Mouse (Mus musculus): Measurements from ENCODE around the gene Nemp1. TPM values are rescaled to one million over a fixed set of nuclear protein-coding genes. Genes with fewer than 3 reads are reported as not detected.

Gene Nemp1
- polyA plus RNA-seq, 1 experiment from 2014 or later, result 5.6 TPM

- no peak for DNase-seq
- H3K9ac ChIP-seq (replicated peaks), result no peak overlapping the region
- 26% methylated on average over 2 of the region's 2 CpGs for WGBS (ENCODE audit: insufficient replicate concordance)
- H3K4me3 ChIP-seq (ENCODE audit: low read depth, low read length), result no peak overlapping the region
- H3K9me3 ChIP-seq (ENCODE audit: low read length), result no peaks in the 10 kb centered on the region
- peak overlapping the region; percentile 85 for H3K27ac ChIP-seq (ENCODE audit: low read depth)
- no peaks in the 10 kb centered on the region for H3K27me3 ChIP-seq (ENCODE audit: insufficient read depth, low read length)
- H3K4me1 ChIP-seq (ENCODE audit: insufficient read depth), result peaks cover 41% of the 10 kb centered on the region
- ATAC-seq, result no peak
- TF ChIP-seq CTCF (IDR thresholded peaks at IDR 0.05; ENCODE audit: low read depth) (no peak), EP300 (IDR thresholded peaks at IDR 0.05; ENCODE audit: low read depth) (no peak)
- no peak overlapping the region for H3K4me2 ChIP-seq (ENCODE audit: low read depth, low read length)
- no peaks in the 10 kb centered on the region for H3K36me3 ChIP-seq (replicated peaks; ENCODE audit: insufficient read depth, low read length)
Observed at GRCm38 (mm10) chr10:127736266-127736665, 69.6 kb downstream of the Nemp1 start.

DNA sequence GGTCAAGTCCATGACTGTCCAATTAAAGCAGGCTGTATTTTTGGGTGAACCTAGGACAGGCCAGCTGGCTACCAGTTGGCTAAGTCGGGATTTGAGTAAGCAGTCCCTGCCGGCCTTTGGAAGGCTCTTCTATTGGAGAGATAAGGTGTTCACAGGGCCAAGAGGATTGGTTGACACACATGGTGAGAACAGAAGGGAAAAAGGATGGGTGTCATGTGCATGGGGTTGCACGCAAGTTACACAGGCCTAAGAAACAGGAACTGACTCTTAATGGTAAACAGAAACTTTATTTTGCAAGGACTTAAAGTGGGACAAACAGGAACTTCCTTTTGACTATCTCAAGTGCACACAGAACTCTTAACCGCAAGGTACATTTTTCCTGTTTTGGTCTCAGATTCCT is 70.2 kb downstream of the Nemp1 start:
- H3K27ac ChIP-seq (ENCODE audit: low read depth), result peak overlapping the region; percentile 85
- TF ChIP-seq CTCF (IDR thresholded peaks at IDR 0.05; ENCODE audit: low read depth), result no peak
- TF ChIP-seq EP300 (IDR thresholded peaks at IDR 0.05; ENCODE audit: low read depth), result peak; percentile 36
- H3K4me2 ChIP-seq (ENCODE audit: low read depth, low read length), result 0 out of 2 replicates have a peak overlapping the region, but pooled peaks have one; percentile 40

DNA sequence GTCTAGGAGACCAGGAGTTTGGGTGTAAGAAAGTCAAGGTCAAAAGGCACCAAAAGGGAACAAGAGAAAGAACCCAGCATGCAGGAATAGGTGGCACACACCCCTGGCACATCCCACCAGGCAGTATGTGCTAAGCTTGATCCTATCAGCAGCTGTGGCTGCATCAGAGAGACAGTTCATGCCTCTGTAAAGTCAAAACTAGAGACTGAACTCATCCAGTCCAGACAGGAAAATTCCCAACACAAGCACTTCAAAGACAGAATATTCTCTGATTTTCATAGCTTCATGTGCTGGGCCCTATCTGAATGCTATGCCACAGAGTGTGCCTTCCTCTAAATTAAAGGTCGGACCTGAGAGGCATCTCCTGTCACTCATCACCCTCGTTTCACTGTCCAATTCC is 70.9 kb downstream of the Nemp1 start:
- Histone ChIP-seq H3K36me3 (replicated peaks; ENCODE audit: insufficient read depth, low read length) (peaks cover 11% of the 10 kb centered on the region), H3K27me3 (ENCODE audit: insufficient read depth, low read length) (no peaks in the 10 kb centered on the region), H3K27ac (ENCODE audit: low read depth) (peak overlapping the region; percentile 85), H3K9ac (replicated peaks) (0 out of 2 replicates have a peak overlapping the region, but pooled peaks have one; percentile 5), H3K4me1 (ENCODE audit: insufficient read depth) (peaks cover 36% of the 10 kb centered on the region), H3K9me3 (ENCODE audit: low read length) (no peaks in the 10 kb centered on the region), H3K4me3 (ENCODE audit: low read depth, low read length) (no peak overlapping the region), H3K4me2 (ENCODE audit: low read depth, low read length) (peak overlapping the region; percentile 40)
- no peak for ATAC-seq
- no peak for TF ChIP-seq CTCF (IDR thresholded peaks at IDR 0.05; ENCODE audit: low read depth)
- TF ChIP-seq EP300 (IDR thresholded peaks at IDR 0.05; ENCODE audit: low read depth), result no peak
- no peak for DNase-seq
- whole genome bisulfite sequencing (ENCODE audit: insufficient replicate concordance), result 29% methylated on average over 2 of the region's 2 CpGs

More for the DNA sequence above, 70.2 kb downstream of the Nemp1 start:
- Histone ChIP-seq H3K36me3 (replicated peaks; ENCODE audit: insufficient read depth, low read length) (peaks cover 5% of the 10 kb centered on the region), H3K4me1 (ENCODE audit: insufficient read depth) (peaks cover 36% of the 10 kb centered on the region), H3K27me3 (ENCODE audit: insufficient read depth, low read length) (no peaks in the 10 kb centered on the region), H3K4me3 (ENCODE audit: low read depth, low read length) (no peak overlapping the region), H3K9me3 (ENCODE audit: low read length) (no peaks in the 10 kb centered on the region), H3K9ac (replicated peaks) (0 out of 2 replicates have a peak overlapping the region, but pooled peaks have one; percentile 5)
- DNase-seq (no peak), ATAC-seq (no peak)
- whole genome bisulfite sequencing (ENCODE audit: insufficient replicate concordance), result 26% methylated on average over 4 of the region's 4 CpGs

DNA sequence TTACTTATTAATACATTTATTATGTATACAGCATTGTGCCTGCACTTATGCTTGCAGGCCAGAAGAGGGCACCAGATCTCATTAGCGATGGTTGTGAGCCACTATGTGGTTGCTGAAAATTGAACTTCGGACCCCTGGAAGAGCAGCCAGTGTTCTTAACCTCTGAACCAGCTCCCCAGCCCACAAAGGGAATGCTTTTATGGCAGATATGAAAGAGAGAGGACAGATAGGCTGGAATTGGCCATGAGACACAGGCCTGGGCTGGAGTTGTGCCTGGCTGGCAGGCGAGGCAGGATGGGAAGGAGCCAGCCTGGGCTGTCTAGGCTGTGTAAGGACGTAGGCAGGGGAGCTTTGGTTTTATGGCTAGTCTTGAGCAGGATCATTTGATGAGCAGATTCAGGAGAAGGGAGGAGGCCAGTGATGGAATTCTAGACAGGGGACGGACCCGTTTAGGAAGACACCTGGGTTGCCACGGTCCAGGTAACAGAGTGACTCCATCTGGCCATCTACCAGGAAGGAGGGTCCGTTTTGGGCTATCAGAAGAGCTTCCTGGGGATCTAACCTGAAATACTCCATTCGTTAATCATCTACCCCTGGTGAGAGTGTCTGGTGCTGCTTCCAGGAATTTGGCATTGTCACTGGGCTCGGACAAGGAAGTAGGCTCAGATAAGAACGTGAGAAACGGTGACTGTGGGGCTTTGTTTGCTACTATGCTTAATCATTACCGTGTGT is 71.6 kb downstream of the Nemp1 start:
- H3K36me3 ChIP-seq (replicated peaks; ENCODE audit: insufficient read depth, low read length), result peaks cover 19% of the 10 kb centered on the region
- peak overlapping the region; percentile 89 for H3K4me2 ChIP-seq (ENCODE audit: low read depth, low read length)
- DNase-seq, result peak; percentile 70
- no peak overlapping the region; the same call in none of the 2 replicates for H3K9ac ChIP-seq (replicated peaks)
- WGBS (ENCODE audit: insufficient replicate concordance), result 25% methylated on average over 13 of the region's 13 CpGs
- H3K4me1 ChIP-seq (ENCODE audit: insufficient read depth), result peaks cover 36% of the 10 kb centered on the region
- H3K27me3 ChIP-seq (ENCODE audit: insufficient read depth, low read length), result no peaks in the 10 kb centered on the region
- peak overlapping the region; percentile 90 for H3K27ac ChIP-seq (ENCODE audit: low read depth)
- ATAC-seq, result peak; percentile 59
- no peaks in the 10 kb centered on the region for H3K9me3 ChIP-seq (ENCODE audit: low read length)
- TF ChIP-seq CTCF (IDR thresholded peaks at IDR 0.05; ENCODE audit: low read depth) (peak; percentile 86), EP300 (IDR thresholded peaks at IDR 0.05; ENCODE audit: low read depth) (no peak; the same call in 1 of the 2 replicates)
- H3K4me3 ChIP-seq (ENCODE audit: low read depth, low read length), result peak overlapping the region; percentile 82

- DNase-seq (peak; percentile 85), ATAC-seq (peak; percentile 77)
- no peaks in the 10 kb centered on the region for H3K9me3 ChIP-seq (ENCODE audit: low read length)
- H3K27ac ChIP-seq (ENCODE audit: low read depth), result peak within 1 kb of the TSS; percentile 90
- H3K4me1 ChIP-seq (ENCODE audit: insufficient read depth), result peaks cover 31% of the 10 kb centered on the region
- peak within 1 kb of the TSS; percentile 89 for H3K4me2 ChIP-seq (ENCODE audit: low read depth, low read length)
- 1% methylated on average over 28 of the region's 61 CpGs for WGBS (ENCODE audit: insufficient replicate concordance)
- no peaks in the 10 kb centered on the region for H3K27me3 ChIP-seq (ENCODE audit: insufficient read depth, low read length)
- peak within 1 kb of the TSS; percentile 82 for H3K4me3 ChIP-seq (ENCODE audit: low read depth, low read length)
- H3K9ac ChIP-seq (replicated peaks), result peak within 1 kb of the TSS; percentile 95
- TF ChIP-seq EP300 (IDR thresholded peaks at IDR 0.05; ENCODE audit: low read depth) (no peak), CTCF (IDR thresholded peaks at IDR 0.05; ENCODE audit: low read depth) (peak; percentile 62)
- H3K36me3 ChIP-seq (replicated peaks; ENCODE audit: insufficient read depth, low read length), result peaks cover 28% of the 10 kb centered on the region
Observed at GRCm38 (mm10) chr10:127739083-127739660, 72.5 kb downstream of the Nemp1 start, which contains the start of gene Zbtb39. Zbtb39 (plus strand) TSS chr10:127739538.

DNA sequence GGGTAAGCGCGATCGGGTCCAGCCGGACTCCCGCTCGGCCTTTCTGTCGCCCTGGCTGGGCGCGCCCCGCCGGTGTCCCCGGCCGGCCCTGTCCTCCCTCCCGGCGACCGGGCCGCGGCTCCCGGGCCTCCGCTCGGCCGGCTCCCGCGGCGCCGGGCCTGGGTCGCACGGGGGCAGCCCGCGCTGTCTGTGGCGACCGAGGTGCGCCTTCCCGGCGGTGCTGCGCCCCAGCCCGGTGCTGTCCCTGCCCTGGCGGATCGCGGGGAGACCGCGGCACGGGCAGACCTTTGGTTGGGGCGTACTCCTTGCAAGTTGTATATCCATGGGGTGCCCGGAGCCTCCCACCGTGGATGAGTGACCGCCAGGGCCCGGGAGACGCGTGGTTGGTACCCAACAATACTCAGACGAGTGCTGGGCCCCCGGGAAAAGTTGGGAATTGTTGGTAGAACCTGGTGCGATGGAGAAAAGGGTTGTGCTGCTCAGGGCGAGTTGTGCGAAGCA is 73.0 kb downstream of the Nemp1 start:
- Histone ChIP-seq H3K36me3 (replicated peaks; ENCODE audit: insufficient read depth, low read length) (peaks cover 31% of the 10 kb centered on the region), H3K4me1 (ENCODE audit: insufficient read depth) (peaks cover 34% of the 10 kb centered on the region), H3K9me3 (ENCODE audit: low read length) (no peaks in the 10 kb centered on the region), H3K27ac (ENCODE audit: low read depth) (peak overlapping the region; percentile 90), H3K4me2 (ENCODE audit: low read depth, low read length) (peak overlapping the region; percentile 89), H3K4me3 (ENCODE audit: low read depth, low read length) (peak overlapping the region; percentile 82), H3K27me3 (ENCODE audit: insufficient read depth, low read length) (no peaks in the 10 kb centered on the region), H3K9ac (replicated peaks) (peak overlapping the region; percentile 95)
- TF ChIP-seq EP300 (IDR thresholded peaks at IDR 0.05; ENCODE audit: low read depth), result no peak
- no peak for TF ChIP-seq CTCF (IDR thresholded peaks at IDR 0.05; ENCODE audit: low read depth)
- ATAC-seq (peak; percentile 32), DNase-seq (peak; percentile 51)
- WGBS (ENCODE audit: insufficient replicate concordance), result under 1% methylated on average over 51 of the region's 55 CpGs

Measured in liver, postnatal 0 days (tissue).